Mouse (Mus musculus): ENCODE measurements at regions not wholly inside any gene's neighbourhood (a gene's known extent, or its start where the extent isn't known, plus 50 kb on each side); places are given as distances from the start of the nearest gene placed in this dataset.

DNA sequence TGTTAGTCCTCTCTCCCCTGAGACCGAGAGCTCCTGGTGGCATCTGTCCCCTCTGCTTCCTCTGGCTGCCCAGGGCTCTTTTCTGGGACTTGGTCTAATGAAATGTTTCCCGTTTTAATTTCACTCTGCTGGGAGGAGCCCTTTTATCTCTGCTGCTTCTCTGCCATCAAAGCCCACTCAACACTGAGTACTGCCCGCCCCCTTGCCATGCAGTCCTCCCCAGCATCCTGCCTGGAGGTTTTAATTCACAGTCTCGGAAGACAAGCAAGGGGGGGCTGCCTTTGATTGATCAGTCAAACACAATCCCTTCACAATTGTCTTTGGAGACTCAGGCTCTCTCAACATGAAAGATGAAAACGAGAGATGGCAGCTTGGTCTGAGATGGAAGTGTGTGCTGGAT lies 792.5 kb downstream of the Tmem114 start:
- TF ChIP-seq POLR2A (IDR thresholded peaks at IDR 0.05; ENCODE audit: insufficient read length, low read depth): no peak
- no peak for TF ChIP-seq MYOD1 (IDR thresholded peaks at IDR 0.05; ENCODE audit: control insufficient read depth in 1 of 3, insufficient read length in 2 of 3, low read depth in 2 of 3)
- TF ChIP-seq E2F4 (IDR thresholded peaks at IDR 0.05; ENCODE audit: insufficient read depth): no peak
- TF ChIP-seq TCF3 (IDR thresholded peaks at IDR 0.05; ENCODE audit: insufficient read length, low read depth): no peak
- TF ChIP-seq USF1 (IDR thresholded peaks at IDR 0.05; ENCODE audit: low read depth): no peak
- TF ChIP-seq CEBPB (IDR thresholded peaks at IDR 0.05; ENCODE audit: insufficient read depth, poor library complexity, severe bottlenecking): no peak
- no peak for TF ChIP-seq TCF12 (IDR thresholded peaks at IDR 0.05; ENCODE audit: insufficient read depth, poor library complexity, severe bottlenecking)
- TF ChIP-seq REST (IDR thresholded peaks at IDR 0.05; ENCODE audit: insufficient read depth, insufficient read length): no peak

All from myocyte (in vitro differentiated cells).